In genomic region chr14:103595870-103596269, GRCm38 (mm10) we compare ENCODE assay signal across 16 mouse cellular contexts.
"Had no signal": no experiment of that assay in that cellular context is flagged by ENCODE, and none has a peak within 500 bp of the region (broad histone marks: within the 10 kb centered on the region; RNA-seq: fewer than 3 reads in every experiment).

No protein-coding gene starts in this region.

- H3K27ac ChIP-seq: neural tube, embryonic 13.5 days; neural tube, embryonic 15.5 days; stomach, embryonic 15.5 days; stomach, postnatal 0 days had no signal

- H3K4me3 ChIP-seq: neural tube, embryonic 13.5 days; neural tube, embryonic 15.5 days; stomach, embryonic 15.5 days had no signal

- DNase-seq: retina, postnatal 1 day; right cerebral cortex, adult 18-20 months; right cerebral cortex, postnatal 14 days; right cerebral cortex, postnatal 25 days; right cerebral cortex, postnatal 4 days; spleen, adult 18-20 months; thymus, adult 18-20 months; thymus, adult 2 months; thymus, postnatal 14 days; thymus, postnatal 25 days; thymus, postnatal 36 days; thymus, postnatal 4 days had no signal
